Mouse (Mus musculus) forebrain, embryonic 11.5 days (tissue): ENCODE measurements around the gene Hlf. TPM values are rescaled to one million over a fixed set of nuclear protein-coding genes. Genes with fewer than 3 reads are reported as not detected.
A peak's percentile ranks its signal among the peaks of the same experiment; 100 is the strongest.

ENCODE experiments used
- ATAC-seq: fragments of 200-750 bp; cut with Nextera tagmentation; replicated peaks from 2 replicates; pipeline ENCODE4 v1.8.0; 2017; ENCODE audit warnings: moderate TSS enrichment; ENCODE audit not compliant: low FRiP score
- DNase-seq: peaks from one replicate; pipeline ENCODE4 v3.0.0-alpha.2; 2017; ENCODE audit warnings: low spot score
- H3K27ac ChIP-seq: fragments of 300-500 bp; sonication (generic); 2 replicates; pipeline ENCODE4 v1.5.1; 2014; ENCODE audit warnings: low read depth, low read length
- H3K27me3 ChIP-seq: fragments of 300-500 bp; sonication (generic); 2 replicates; pipeline ENCODE4 v1.6.1; 2014; ENCODE audit warnings: mild to moderate bottlenecking, low read length, mixed read lengths; ENCODE audit not compliant: control insufficient read depth, insufficient read depth
- H3K36me3 ChIP-seq: fragments of 300-500 bp; sonication (generic); 2 replicates; pipeline ENCODE4 v1.6.1; 2014; ENCODE audit warnings: mild to moderate bottlenecking, low read length, moderate library complexity, mixed read lengths; ENCODE audit not compliant: control insufficient read depth, insufficient read depth
- H3K4me1 ChIP-seq: fragments of 300-500 bp; sonication (generic); replicated peaks from 2 replicates; pipeline ENCODE4 v1.6.1; 2014; ENCODE audit warnings: low read length, mixed read lengths; ENCODE audit not compliant: control insufficient read depth, insufficient read depth
- H3K4me2 ChIP-seq: fragments of 300-500 bp; sonication (generic); 2 replicates; pipeline ENCODE4 v1.6.1; 2014; ENCODE audit warnings: low read depth, mild to moderate bottlenecking, low read length, moderate library complexity, mixed read lengths; ENCODE audit not compliant: severe bottlenecking
- H3K4me3 ChIP-seq: fragments of 300-500 bp; sonication (generic); 2 replicates; pipeline ENCODE4 v1.5.1; 2014; ENCODE audit warnings: low read depth, low read length
- H3K9ac ChIP-seq: fragments of 300-500 bp; sonication (generic); 2 replicates; pipeline ENCODE4 v1.6.1; 2014; ENCODE audit warnings: low read length
- H3K9me3 ChIP-seq: fragments of 300-500 bp; sonication (generic); 2 replicates; pipeline ENCODE4 v1.6.1; 2016; ENCODE audit warnings: low read length, mixed read lengths; ENCODE audit not compliant: control insufficient read depth
- WGBS: fragments of 180-500 bp; shearing (Covaris S2); extraction: QIAGEN DNeasy Blood & Tissue Kit; methylation state at CpG from one replicate; pipeline ENCODE4 v1.1.7; 2014; 5-methylcytosine and 5-hydroxymethylcytosine counted together
- polyA plus RNA-seq: library from polyadenylated mRNA; unstranded; fragments of >200 nt; fragmentation: Nextera tagmentation; extraction: Ambion mirVana; gene quantifications from 2 replicates; pipeline ENCODE4 v1.2.1, GENCODE M21; 2014

Gene Hlf
- polyA plus RNA-seq, 1 experiment from 2014 or later: 2.2 TPM

- 93% methylated on average over 13 of the region's 13 CpGs for WGBS
- Histone ChIP-seq H3K27ac (no peak overlapping the region), H3K36me3 (no peaks in the 10 kb centered on the region), H3K27me3 (no peaks in the 10 kb centered on the region), H3K4me2 (no peak overlapping the region), H3K9me3 (no peaks in the 10 kb centered on the region), H3K4me1 (no peaks in the 10 kb centered on the region), H3K4me3 (no peak overlapping the region), H3K9ac (no peak overlapping the region)
- ATAC-seq: no peak
- no peak for DNase-seq
These were observed 49.9 kb downstream of the Hlf start for GRCm38 (mm10) chr11:90340836-90341235.

DNA sequence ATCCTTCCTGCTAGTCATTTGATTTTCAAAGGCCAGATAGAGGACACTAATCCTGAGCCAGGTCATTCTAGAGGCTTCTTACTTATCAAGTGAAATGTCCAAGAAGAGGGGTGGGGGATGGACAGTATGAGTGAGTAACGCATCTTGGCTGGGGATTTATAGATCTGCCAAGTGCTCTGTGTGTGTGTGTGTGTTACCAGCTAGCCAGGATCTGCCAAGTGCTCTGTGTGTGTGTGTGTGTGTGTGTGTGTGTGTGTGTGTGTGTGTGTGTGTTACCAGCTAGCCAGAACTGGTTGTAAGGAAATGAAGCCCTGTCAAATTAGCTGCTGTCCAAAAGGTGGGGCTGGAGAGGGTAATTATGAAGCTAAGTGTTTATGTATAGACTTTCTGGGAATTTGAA, 55.9 kb downstream of the Hlf start:
- WGBS: 88% methylated on average over 1 of the region's 1 CpGs
- H3K27me3 ChIP-seq: no peaks in the 10 kb centered on the region; the same call in 1 of the 2 replicates

DNA sequence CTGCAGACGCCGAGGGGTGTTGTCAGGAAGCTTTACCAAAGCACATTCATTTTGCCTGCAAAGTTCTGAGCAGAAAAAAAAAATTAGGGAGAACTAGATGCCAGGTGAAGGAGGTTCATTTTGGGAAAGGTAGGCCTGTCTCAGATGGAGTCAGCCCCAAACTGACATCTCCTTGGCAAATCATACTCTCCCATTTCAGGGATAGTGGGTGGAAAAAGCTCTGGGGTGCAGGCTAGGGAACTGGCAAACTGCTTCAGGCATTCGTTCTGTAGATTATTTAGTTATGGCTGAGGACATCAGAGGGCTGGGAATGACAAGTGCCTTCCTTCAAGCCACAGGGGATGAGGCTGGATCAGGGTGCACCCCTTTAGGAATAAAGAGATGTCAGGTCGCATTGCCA, 58.0 kb downstream of the Hlf start:
- Histone ChIP-seq H3K27me3 (no peaks in the 10 kb centered on the region; the same call in 1 of the 2 replicates), H3K9ac (no peak overlapping the region), H3K4me3 (no peak overlapping the region), H3K4me1 (no peaks in the 10 kb centered on the region), H3K27ac (no peak overlapping the region), H3K9me3 (no peaks in the 10 kb centered on the region), H3K4me2 (no peak overlapping the region), H3K36me3 (no peaks in the 10 kb centered on the region)
- DNase-seq (no peak), ATAC-seq (no peak)
- 85% methylated on average over 4 of the region's 4 CpGs for WGBS

More for the DNA sequence above, 55.9 kb downstream of the Hlf start:
- no peak for ATAC-seq
- no peak overlapping the region for H3K4me2 ChIP-seq
- H3K4me1 ChIP-seq: no peaks in the 10 kb centered on the region
- H3K9me3 ChIP-seq: no peaks in the 10 kb centered on the region
- no peak for DNase-seq
- H3K9ac ChIP-seq: no peak overlapping the region
- H3K27ac ChIP-seq: no peak overlapping the region
- H3K4me3 ChIP-seq: no peak overlapping the region
- H3K36me3 ChIP-seq: no peaks in the 10 kb centered on the region

GRCm38 (mm10) chr11:90330202-90330694, 60.4 kb downstream of the Hlf start:
- Histone ChIP-seq H3K9ac (no peak overlapping the region), H3K4me2 (no peak overlapping the region), H3K9me3 (no peaks in the 10 kb centered on the region), H3K4me1 (no peaks in the 10 kb centered on the region), H3K27me3 (no peaks in the 10 kb centered on the region; the same call in 1 of the 2 replicates), H3K27ac (no peak overlapping the region), H3K4me3 (no peak overlapping the region), H3K36me3 (no peaks in the 10 kb centered on the region)
- no peak for DNase-seq
- WGBS: 88% methylated on average over 9 of the region's 9 CpGs
- ATAC-seq: no peak

GRCm38 (mm10) chr11:90326836-90327235, 63.9 kb downstream of the Hlf start:
- ATAC-seq (no peak), DNase-seq (no peak)
- WGBS: 76% methylated on average over 1 of the region's 1 CpGs
- H3K9ac ChIP-seq: no peak overlapping the region
- no peak overlapping the region for H3K27ac ChIP-seq
- no peaks in the 10 kb centered on the region for H3K36me3 ChIP-seq
- H3K4me1 ChIP-seq: no peaks in the 10 kb centered on the region
- no peaks in the 10 kb centered on the region for H3K9me3 ChIP-seq
- no peak overlapping the region for H3K4me2 ChIP-seq
- H3K4me3 ChIP-seq: no peak overlapping the region
- H3K27me3 ChIP-seq: no peaks in the 10 kb centered on the region

- no peak overlapping the region for H3K27ac ChIP-seq
- H3K27me3 ChIP-seq: no peaks in the 10 kb centered on the region
- ATAC-seq (no peak), DNase-seq (no peak)
- H3K4me3 ChIP-seq: no peak overlapping the region
- H3K36me3 ChIP-seq: no peaks in the 10 kb centered on the region
- no peak overlapping the region for H3K4me2 ChIP-seq
- 94% methylated on average over 5 of the region's 5 CpGs for WGBS
- H3K4me1 ChIP-seq: no peaks in the 10 kb centered on the region
- no peak overlapping the region for H3K9ac ChIP-seq
- H3K9me3 ChIP-seq: no peaks in the 10 kb centered on the region
These were observed 64.5 kb downstream of the Hlf start for GRCm38 (mm10) chr11:90326146-90326545.

GRCm38 (mm10) chr11:90324597-90324996, 66.1 kb downstream of the Hlf start:
- Histone ChIP-seq H3K9ac (no peak overlapping the region), H3K4me3 (no peak overlapping the region), H3K27ac (no peak overlapping the region), H3K27me3 (no peaks in the 10 kb centered on the region), H3K4me1 (no peaks in the 10 kb centered on the region), H3K36me3 (no peaks in the 10 kb centered on the region), H3K4me2 (no peak overlapping the region), H3K9me3 (no peaks in the 10 kb centered on the region)
- ATAC-seq (no peak), DNase-seq (no peak)
- 94% methylated on average over 3 of the region's 3 CpGs for WGBS

DNA sequence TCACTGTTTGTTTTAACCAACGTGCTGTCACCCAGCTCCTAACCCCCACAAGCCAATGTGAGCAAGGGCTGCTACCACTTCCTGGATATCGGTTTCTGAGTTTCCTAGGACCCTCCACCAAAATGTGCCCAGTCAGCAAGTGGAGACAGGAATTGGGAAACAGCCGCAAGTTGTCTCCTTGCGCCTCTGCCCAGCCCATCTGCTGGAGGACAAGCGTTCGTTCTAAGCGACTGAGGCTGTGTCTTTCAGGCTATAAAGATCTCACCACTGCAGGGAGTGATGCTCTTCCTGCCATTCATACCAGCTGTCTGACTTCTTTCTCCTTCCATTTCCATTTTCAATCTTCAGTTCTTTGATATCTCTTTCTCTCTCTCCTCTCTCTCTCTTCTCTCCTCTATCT, 69.8 kb downstream of the Hlf start:
- H3K4me1 ChIP-seq: no peaks in the 10 kb centered on the region
- ATAC-seq: no peak
- no peaks in the 10 kb centered on the region for H3K36me3 ChIP-seq
- H3K4me2 ChIP-seq: no peak overlapping the region
- DNase-seq: no peak
- no peaks in the 10 kb centered on the region for H3K9me3 ChIP-seq
- no peaks in the 10 kb centered on the region; the same call in 1 of the 2 replicates for H3K27me3 ChIP-seq
- no peak overlapping the region for H3K9ac ChIP-seq
- WGBS: 85% methylated on average over 7 of the region's 7 CpGs
- H3K4me3 ChIP-seq: no peak overlapping the region
- no peak overlapping the region for H3K27ac ChIP-seq

DNA sequence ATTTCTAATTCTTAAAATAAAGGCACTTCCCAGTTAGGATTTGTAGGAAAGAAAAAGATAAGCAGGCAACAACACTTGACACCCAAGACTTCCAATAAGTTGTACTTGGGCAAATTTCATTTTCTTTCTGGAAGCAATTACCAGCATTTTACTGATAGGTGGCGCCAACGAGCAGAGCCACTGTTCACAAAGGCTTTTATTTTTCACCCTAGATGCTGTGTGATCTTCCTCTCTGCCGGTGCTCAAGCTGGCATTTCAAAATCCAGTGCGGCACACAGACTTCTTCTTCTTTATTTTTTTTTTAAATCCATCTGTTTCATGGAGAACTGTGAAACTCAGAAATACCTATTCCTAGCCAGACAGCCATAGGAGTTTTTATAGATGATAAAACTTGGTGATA, 73.2 kb downstream of the Hlf start:
- H3K4me2 ChIP-seq: no peak overlapping the region
- no peaks in the 10 kb centered on the region; the same call in 1 of the 2 replicates for H3K27me3 ChIP-seq
- H3K9ac ChIP-seq: no peak overlapping the region
- H3K4me1 ChIP-seq: no peaks in the 10 kb centered on the region
- ATAC-seq (no peak), DNase-seq (peak; percentile 65)
- no peak overlapping the region for H3K27ac ChIP-seq
- 29% methylated on average over 4 of the region's 4 CpGs for WGBS
- H3K4me3 ChIP-seq: no peak overlapping the region
- H3K9me3 ChIP-seq: no peaks in the 10 kb centered on the region
- H3K36me3 ChIP-seq: no peaks in the 10 kb centered on the region
